Mouse (Mus musculus) CH12.LX (cell line): ENCODE data around the gene Ezh1. TPM values are rescaled to one million over a fixed set of nuclear protein-coding genes. Genes with fewer than 3 reads are reported as not detected.

Experiments used
- DNase-seq: peaks from one replicate; pipeline ENCODE4 v3.0.0-alpha.2; 2013; ENCODE audit errors: extremely low read depth
- H3K27ac ChIP-seq: 2 replicates; pipeline ENCODE4 v1.5.1; 2012; ENCODE audit warnings: low read depth, mild to moderate bottlenecking, control low read depth, moderate library complexity; ENCODE audit not compliant: insufficient read depth
- H3K27me3 ChIP-seq: replicated peaks from 2 replicates; pipeline ENCODE3; 2012; ENCODE audit warnings: inconsistent platforms
- H3K36me3 ChIP-seq, 2 experiments: replicated peaks in 1 of 2; 2 replicates each; pipeline versions ENCODE3 to v1.6.1; 2012; ENCODE audit warnings: inconsistent platforms in 1 of 2, low read length in 1 of 2, mild to moderate bottlenecking in 1 of 2, mixed read lengths in 1 of 2, moderate library complexity in 1 of 2; ENCODE audit not compliant: control insufficient read depth in 1 of 2, insufficient read depth in 1 of 2
- H3K4me1 ChIP-seq, 2 experiments: 2 replicates each; pipeline ENCODE4 v1.6.1; 2012; ENCODE audit warnings: inconsistent platforms in 1 of 2, moderate library complexity in 1 of 2; ENCODE audit not compliant: insufficient read depth in 2 of 2, control insufficient read depth in 1 of 2
- H3K4me2 ChIP-seq: 2 replicates; pipeline ENCODE4 v1.6.1; 2012; ENCODE audit warnings: low read depth, mild to moderate bottlenecking, control low read depth; ENCODE audit not compliant: poor library complexity, insufficient read depth, severe bottlenecking
- H3K4me3 ChIP-seq, 3 experiments: fragments of 150-350 bp in 1 of 3; sonication (generic) in 1 of 3; replicated peaks in 1 of 3; 2 replicates each; pipeline versions ENCODE3 to v1.5.1; 2011 to 2012; ENCODE audit warnings: low read depth in 2 of 3, low read length in 2 of 3, mild to moderate bottlenecking in 2 of 3, moderate library complexity in 2 of 3, control low read depth in 1 of 3, improper control_type of control experiment in 1 of 3, inconsistent platforms in 1 of 3, mixed read lengths in 1 of 3; ENCODE audit not compliant: poor library complexity in 1 of 3
- H3K79me2 ChIP-seq: replicated peaks from 2 replicates; pipeline ENCODE4 v1.6.1; 2012; ENCODE audit warnings: mild to moderate bottlenecking, moderate library complexity; ENCODE audit not compliant: control insufficient read depth, poor library complexity, insufficient read depth, severe bottlenecking; ENCODE audit errors: extremely low read depth
- H3K9ac ChIP-seq: 2 replicates; pipeline ENCODE4 v1.6.1; 2012; ENCODE audit warnings: low read depth, mild to moderate bottlenecking, control low read depth, moderate library complexity; ENCODE audit not compliant: insufficient read depth
- H3K9me3 ChIP-seq: replicated peaks from 2 replicates; pipeline ENCODE3; 2012; ENCODE audit warnings: low read length, inconsistent platforms, mixed read lengths
- CHD2 ChIP-seq: IDR thresholded peaks from 2 replicates; pipeline ENCODE4 v1.6.1; 2011; ENCODE audit warnings: low read length, improper control_type of control experiment
- E2F4 ChIP-seq: IDR thresholded peaks from 2 replicates; pipeline ENCODE4 v1.6.1; 2011; ENCODE audit warnings: low read depth, low read length, improper control_type of control experiment; ENCODE audit not compliant: insufficient replicate concordance
- EP300 ChIP-seq: IDR thresholded peaks from 2 replicates; pipeline ENCODE4 v1.6.1; 2011; ENCODE audit warnings: low read length, improper control_type of control experiment
- ETS1 ChIP-seq: conservative IDR thresholded peaks from 2 replicates; pipeline ENCODE4 v1.6.1; 2012; ENCODE audit warnings: low read depth, mild to moderate bottlenecking, inconsistent platforms, low read length, improper control_type of control experiment, moderate library complexity
- GABPA ChIP-seq: IDR thresholded peaks from 2 replicates; pipeline ENCODE4 v1.6.1; 2012; ENCODE audit warnings: low read depth, low read length, improper control_type of control experiment, inconsistent platforms; ENCODE audit not compliant: insufficient replicate concordance
- HCFC1 ChIP-seq: IDR thresholded peaks from 2 replicates; pipeline ENCODE4 v1.6.1; 2012; ENCODE audit warnings: low read depth, mild to moderate bottlenecking, inconsistent platforms, low read length, improper control_type of control experiment
- IRF4 ChIP-seq: IDR thresholded peaks from 2 replicates; pipeline ENCODE4 v1.6.1; 2014; ENCODE audit warnings: low read depth, mild to moderate bottlenecking, inconsistent platforms, low read length, improper control_type of control experiment
- JUND ChIP-seq: conservative IDR thresholded peaks from 2 replicates; pipeline ENCODE4 v1.6.1; 2011; ENCODE audit warnings: low read depth, low read length, improper control_type of control experiment
- MAFK ChIP-seq: IDR thresholded peaks from 2 replicates; pipeline ENCODE4 v1.6.1; 2011; ENCODE audit warnings: low read length, improper control_type of control experiment; ENCODE audit not compliant: insufficient replicate concordance
- MAZ ChIP-seq: IDR thresholded peaks from 2 replicates; pipeline ENCODE4 v1.6.1; 2012; ENCODE audit warnings: low read depth, mild to moderate bottlenecking, inconsistent platforms, low read length, improper control_type of control experiment, moderate library complexity
- MEF2A ChIP-seq: IDR thresholded peaks from 2 replicates; pipeline ENCODE4 v1.6.1; 2014; ENCODE audit warnings: low read depth, mild to moderate bottlenecking, inconsistent platforms, low read length, improper control_type of control experiment, borderline replicate concordance
- MXI1 ChIP-seq: IDR thresholded peaks from 2 replicates; pipeline ENCODE4 v1.6.1; 2011; ENCODE audit warnings: mild to moderate bottlenecking, low read depth, low read length, improper control_type of control experiment
- MYC ChIP-seq: IDR thresholded peaks from 2 replicates; pipeline ENCODE4 v1.6.1; 2011; ENCODE audit warnings: low read depth, mild to moderate bottlenecking, improper control_type of control experiment, low read length
- NELFE ChIP-seq: IDR thresholded peaks from 2 replicates; pipeline ENCODE4 v1.6.1; 2011; ENCODE audit warnings: low read depth, low read length, improper control_type of control experiment
- NRF1 ChIP-seq: IDR thresholded peaks from 2 replicates; pipeline ENCODE4 v1.6.1; 2014; ENCODE audit warnings: low read depth, mild to moderate bottlenecking, inconsistent platforms, low read length, improper control_type of control experiment, moderate library complexity
- PAX5 ChIP-seq: IDR thresholded peaks from 2 replicates; pipeline ENCODE4 v1.6.1; 2012; ENCODE audit warnings: low read length, inconsistent platforms, mixed read lengths
- POLR2AphosphoS2 ChIP-seq: IDR thresholded peaks from 2 replicates; pipeline ENCODE4 v1.6.1; 2011; ENCODE audit warnings: low read depth, low read length, improper control_type of control experiment
- RCOR1 ChIP-seq: conservative IDR thresholded peaks from 2 replicates; pipeline ENCODE4 v1.6.1; 2012; ENCODE audit warnings: low read depth, mild to moderate bottlenecking, inconsistent platforms, low read length, improper control_type of control experiment
- SIN3A ChIP-seq: IDR thresholded peaks from 2 replicates; pipeline ENCODE4 v1.6.1; 2012; ENCODE audit warnings: low read length, improper control_type of control experiment, inconsistent platforms
- TBP ChIP-seq: conservative IDR thresholded peaks from 2 replicates; pipeline ENCODE4 v1.6.1; 2011; ENCODE audit warnings: low read depth, low read length, improper control_type of control experiment
- TCF12 ChIP-seq: IDR thresholded peaks from 2 replicates; pipeline ENCODE4 v1.6.1; 2014; ENCODE audit warnings: low read depth, mild to moderate bottlenecking, inconsistent platforms, low read length, improper control_type of control experiment
- UBTF ChIP-seq: IDR thresholded peaks from 2 replicates; pipeline ENCODE4 v1.6.1; 2012; ENCODE audit warnings: low read depth, mild to moderate bottlenecking, inconsistent platforms, low read length, improper control_type of control experiment, moderate library complexity
- ZKSCAN1 ChIP-seq: IDR thresholded peaks from 2 replicates; pipeline ENCODE4 v1.6.1; 2012; ENCODE audit warnings: low read depth, inconsistent platforms, low read length, improper control_type of control experiment, borderline replicate concordance
- ZMIZ1 ChIP-seq: IDR thresholded peaks from 2 replicates; pipeline ENCODE4 v1.6.1; 2012; ENCODE audit warnings: low read depth, mild to moderate bottlenecking, inconsistent platforms, low read length, improper control_type of control experiment
- dilution Hi-C: fragments of 300-500 bp; cut with MboI; formaldehyde crosslinking; loops from 2 replicates; pipeline ENCODE4 v1.14.3; 2020; ENCODE audit warnings: low sequenced_read_pairs; ENCODE audit not compliant: extremely low pct_unique_long_range_greater_than_20kb, extremely low pct_ligation_motif_present
- in situ Hi-C: fragments of 300-500 bp; cut with MboI; formaldehyde crosslinking; loops from 3 replicates; pipeline ENCODE4 v1.14.3; 2019; ENCODE audit warnings: low sequenced_read_pairs, low pct_ligation_motif_present, low pct_unique_long_range_greater_than_20kb, mixed read lengths
- polyA plus RNA-seq: library from polyadenylated mRNA; unstranded; fragments of >175 nt; gene quantifications from 2 replicates; pipeline ENCODE4 v1.2.1, GENCODE M21; 2012; ENCODE audit warnings: low read depth; ENCODE audit not compliant: insufficient read length
- total RNA-seq, 2 experiments: library from RNA; depleted of rRNA; stranded (reverse); fragments of 300-350 nt in 1 of 2; fragments of >200 nt in 1 of 2; gene quantifications; 2 replicates each; pipeline ENCODE4 v1.2.3; 2012 to 2014

Ezh1 gene
- total and polyA plus RNA-seq, 3 experiments: 8.7 to 15.3 (median 12.1) TPM

DNA sequence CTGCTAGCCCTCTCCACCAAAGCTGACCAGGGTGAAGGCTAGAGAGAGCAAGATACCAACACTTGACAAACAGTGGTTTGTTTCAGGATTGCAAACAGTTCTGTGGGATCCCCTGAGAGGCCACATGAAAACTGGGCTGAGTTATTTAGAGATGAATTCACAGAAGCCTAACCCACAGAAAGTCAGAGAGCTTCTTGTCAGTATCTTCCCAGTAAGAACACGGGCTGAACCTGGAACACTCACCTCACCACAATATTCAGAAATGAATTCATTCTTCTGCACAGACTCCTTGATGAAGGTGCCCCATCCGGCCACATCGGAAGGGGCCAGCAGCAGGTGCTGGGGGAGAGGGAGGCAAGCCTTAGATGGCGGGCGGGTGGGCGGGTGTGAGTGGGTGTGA is 31.6 kb downstream of the Ezh1 start:
- Histone ChIP-seq H3K4me3 (peak overlapping the region in 1 of 3 experiments; percentile 15), H3K9me3 (no peaks in the 10 kb centered on the region), H3K27me3 (no peaks in the 10 kb centered on the region), H3K36me3 (peaks cover 41 to 95% of the 10 kb centered on the region in 2 experiments), H3K27ac (peak overlapping the region; percentile 58), H3K79me2 (no peaks in the 10 kb centered on the region), H3K9ac (peak overlapping the region; percentile 11), H3K4me1 (peaks cover 25 to 44% of the 10 kb centered on the region in 2 experiments), H3K4me2 (peak overlapping the region; percentile 44)
- peak; percentile 66; the same call in 1 of the 2 replicates for TF ChIP-seq JUND
- no peak for TF ChIP-seq TBP
- 0 out of 2 replicates have a peak, but pooled peaks have one; percentile 22 for TF ChIP-seq ZMIZ1
- peak; percentile 52 for TF ChIP-seq ETS1
- TF ChIP-seq IRF4: peak; percentile 78
- TF ChIP-seq EP300: peak; percentile 86
- no peak for TF ChIP-seq NELFE
- peak; percentile 78 for TF ChIP-seq MAFK
- 0 out of 2 replicates have a peak, but pooled peaks have one; percentile 38 for TF ChIP-seq MYC
- no peak; the same call in 1 of the 2 replicates for TF ChIP-seq SIN3A
- TF ChIP-seq RCOR1: peak; percentile 82
- TF ChIP-seq HCFC1: no peak
- TF ChIP-seq POLR2AphosphoS2: no peak; the same call in 1 of the 2 replicates
- TF ChIP-seq NRF1: no peak
- TF ChIP-seq UBTF: 0 out of 2 replicates have a peak, but pooled peaks have one; percentile 34
- no peak; the same call in 1 of the 2 replicates for TF ChIP-seq MXI1
- 0 out of 2 replicates have a peak, but pooled peaks have one; percentile 32 for TF ChIP-seq E2F4
- TF ChIP-seq TCF12: peak; percentile 85
- no peak for TF ChIP-seq ZKSCAN1
- no peak for TF ChIP-seq PAX5
- peak; percentile 74 for TF ChIP-seq CHD2
- TF ChIP-seq MEF2A: peak; percentile 69
- TF ChIP-seq GABPA: no peak
- peak; percentile 68; the same call in 1 of the 2 replicates for TF ChIP-seq MAZ
- DNase-seq: peak; percentile 66
- in situ Hi-C loops: no loop called here
- dilution Hi-C loops: no loop called here
